Mouse (Mus musculus): ENCODE measurements around the gene Smoc2. TPM values are rescaled to one million over a fixed set of nuclear protein-coding genes. Genes with fewer than 3 reads are reported as not detected.
A peak's percentile ranks its signal among the peaks of the same experiment; 100 is the strongest.

The Smoc2 gene
- total RNA-seq (2021) (10 to 100 TPM; 36.5 to 55.4 TPM), polyA plus RNA-seq (2012; rRNA removed) (54.9 and 104 TPM in 2 replicates)
- long read RNA-seq, transcript Smoc2-201 (13 exons, 2,832 nt): major isoform, 121 of 140 reads
- long read RNA-seq, transcript Smoc2-204 (13 exons, 2,817 nt): minor isoform, 8 of 140 reads
- long read RNA-seq, partial matches to known transcripts: 7 of 140 reads
- long read RNA-seq, other reads (novel, unspliced or antisense): 4 of 140 reads

- no peaks in the 10 kb centered on the region for H3K79me2 ChIP-seq (replicated peaks; ENCODE audit: control insufficient read depth, insufficient read depth, low read length)
- peak; percentile 69 to 71 for DNase-seq
- TF ChIP-seq CTCF (IDR thresholded peaks at IDR 0.05) (no peak), EP300 (IDR thresholded peaks at IDR 0.05; ENCODE audit: insufficient read depth, low read depth, low read length) (no peak), POLR2A (IDR thresholded peaks at IDR 0.05; ENCODE audit: insufficient read depth, low read depth, low read length) (peak; percentile 75)
- no peaks in the 10 kb centered on the region for H3K36me3 ChIP-seq (ENCODE audit: control insufficient read depth, insufficient read depth, low read length)
- peak within 1 kb of the TSS; percentile 82 for H3K9ac ChIP-seq (ENCODE audit: low read depth, low read length)
- intact Hi-C loops (cut with DNase I): no loop called here
- H3K27me3 ChIP-seq (ENCODE audit: control insufficient read depth, insufficient read depth, low read length): no peaks in the 10 kb centered on the region; the same call in 1 of the 2 replicates
- H3K4me1 ChIP-seq (ENCODE audit: control insufficient read depth, insufficient read depth, low read length): no peaks in the 10 kb centered on the region
- H3K27ac ChIP-seq: peak within 1 kb of the TSS; percentile 24
- WGBS: 1% methylated on average over 61 of the region's 61 CpGs
- peak within 1 kb of the TSS; percentile 52 for H3K4me3 ChIP-seq
Measured at GRCm38 (mm10) chr17:14279177-14279965, at the start of gene Smoc2. TSS of gene Smoc2 (plus strand) at chr17:14279506.

- no peak for DNase-seq
- Histone ChIP-seq H3K79me2 (replicated peaks; ENCODE audit: control insufficient read depth, insufficient read depth, low read length) (no peaks in the 10 kb centered on the region), H3K36me3 (ENCODE audit: control insufficient read depth, insufficient read depth, low read length) (no peaks in the 10 kb centered on the region), H3K27me3 (ENCODE audit: control insufficient read depth, insufficient read depth, low read length) (0 out of 2 replicates have a peak, but pooled peaks cover 1% of the 10 kb centered on the region), H3K4me3 (no peak overlapping the region), H3K9ac (ENCODE audit: low read depth, low read length) (no peak overlapping the region), H3K4me1 (ENCODE audit: control insufficient read depth, insufficient read depth, low read length) (0 out of 2 replicates have a peak, but pooled peaks cover 1% of the 10 kb centered on the region), H3K27ac (no peak overlapping the region)
- WGBS: 18% methylated on average over 13 of the region's 13 CpGs
- intact Hi-C loops (cut with DNase I): loop anchor here (5.0 kb wide), 2 partner anchors 181 to 671 kb away; no protein-coding TSS in a partner anchor
- no peak for TF ChIP-seq EP300 (IDR thresholded peaks at IDR 0.05; ENCODE audit: insufficient read depth, low read depth, low read length)
- no peak for TF ChIP-seq CTCF (IDR thresholded peaks at IDR 0.05)
- no peak for TF ChIP-seq POLR2A (IDR thresholded peaks at IDR 0.05; ENCODE audit: insufficient read depth, low read depth, low read length)
Measured at GRCm38 (mm10) chr17:14230698-14231430, 48.4 kb upstream of the Smoc2 start.

DNA sequence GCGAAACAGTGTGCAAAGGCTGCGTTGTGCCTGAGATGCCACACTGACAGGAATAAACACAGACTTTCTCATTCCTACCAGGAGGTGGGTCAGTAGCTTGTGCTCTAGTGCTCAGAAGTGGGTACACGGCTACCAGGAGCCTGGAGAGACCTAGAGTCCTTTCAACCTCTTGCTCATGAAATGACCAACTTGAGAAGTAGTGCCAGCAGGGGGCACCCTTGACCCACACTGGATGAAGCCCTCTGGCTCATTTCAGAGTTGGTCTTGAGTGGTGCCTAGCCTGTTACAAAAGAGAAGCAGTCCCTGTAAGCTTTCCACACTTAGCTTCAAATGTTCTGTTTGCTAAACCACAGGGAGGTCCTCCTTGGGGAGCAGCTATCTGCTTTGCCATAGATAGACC is 46.7 kb upstream of the Smoc2 start:
- no peak overlapping the region for H3K9ac ChIP-seq (ENCODE audit: low read depth, low read length)
- intact Hi-C loops (cut with DNase I): loop anchor here (1.0 to 5.0 kb wide), 4 partner anchors 56 to 670 kb away; no protein-coding TSS in a partner anchor
- 0 out of 2 replicates have a peak, but pooled peaks cover 1% of the 10 kb centered on the region for H3K4me1 ChIP-seq (ENCODE audit: control insufficient read depth, insufficient read depth, low read length)
- H3K4me3 ChIP-seq: no peak overlapping the region
- 53% methylated on average over 3 of the region's 3 CpGs for WGBS
- H3K79me2 ChIP-seq (replicated peaks; ENCODE audit: control insufficient read depth, insufficient read depth, low read length): no peaks in the 10 kb centered on the region
- 0 out of 2 replicates have a peak, but pooled peaks cover 1% of the 10 kb centered on the region for H3K27me3 ChIP-seq (ENCODE audit: control insufficient read depth, insufficient read depth, low read length)
- DNase-seq: peak; percentile 72 to 81
- no peak overlapping the region for H3K27ac ChIP-seq
- TF ChIP-seq POLR2A (IDR thresholded peaks at IDR 0.05; ENCODE audit: insufficient read depth, low read depth, low read length) (no peak), EP300 (IDR thresholded peaks at IDR 0.05; ENCODE audit: insufficient read depth, low read depth, low read length) (peak; percentile 70; the same call in 1 of the 2 replicates), CTCF (IDR thresholded peaks at IDR 0.05) (peak; percentile 85)
- no peaks in the 10 kb centered on the region for H3K36me3 ChIP-seq (ENCODE audit: control insufficient read depth, insufficient read depth, low read length)

- Histone ChIP-seq H3K4me3 (no peak overlapping the region), H3K9ac (ENCODE audit: low read depth, low read length) (no peak overlapping the region), H3K27me3 (ENCODE audit: control insufficient read depth, insufficient read depth, low read length) (0 out of 2 replicates have a peak, but pooled peaks cover 1% of the 10 kb centered on the region), H3K4me1 (ENCODE audit: control insufficient read depth, insufficient read depth, low read length) (0 out of 2 replicates have a peak, but pooled peaks cover 1% of the 10 kb centered on the region), H3K36me3 (ENCODE audit: control insufficient read depth, insufficient read depth, low read length) (no peaks in the 10 kb centered on the region), H3K79me2 (replicated peaks; ENCODE audit: control insufficient read depth, insufficient read depth, low read length) (no peaks in the 10 kb centered on the region), H3K27ac (no peak overlapping the region)
- intact Hi-C loops (cut with DNase I): loop anchor here (2.0 to 5.0 kb wide), 3 partner anchors 55 to 669 kb away; no protein-coding TSS in a partner anchor
- no peak for DNase-seq
- TF ChIP-seq CTCF (IDR thresholded peaks at IDR 0.05) (0 out of 2 replicates have a peak, but pooled peaks have one; percentile 14), POLR2A (IDR thresholded peaks at IDR 0.05; ENCODE audit: insufficient read depth, low read depth, low read length) (no peak), EP300 (IDR thresholded peaks at IDR 0.05; ENCODE audit: insufficient read depth, low read depth, low read length) (no peak)
- 37% methylated on average over 4 of the region's 4 CpGs for WGBS
Measured at GRCm38 (mm10) chr17:14233658-14234057, 45.6 kb upstream of the Smoc2 start.

GRCm38 (mm10) chr17:14234774-14235389 is 44.4 kb upstream of the Smoc2 start:
- no peak for DNase-seq
- Histone ChIP-seq H3K27ac (no peak overlapping the region), H3K4me1 (ENCODE audit: control insufficient read depth, insufficient read depth, low read length) (0 out of 2 replicates have a peak, but pooled peaks cover 1% of the 10 kb centered on the region), H3K4me3 (no peak overlapping the region), H3K79me2 (replicated peaks; ENCODE audit: control insufficient read depth, insufficient read depth, low read length) (no peaks in the 10 kb centered on the region), H3K27me3 (ENCODE audit: control insufficient read depth, insufficient read depth, low read length) (no peaks in the 10 kb centered on the region), H3K36me3 (ENCODE audit: control insufficient read depth, insufficient read depth, low read length) (no peaks in the 10 kb centered on the region), H3K9ac (ENCODE audit: low read depth, low read length) (no peak overlapping the region)
- intact Hi-C loops (cut with DNase I): loop anchor here (5.0 kb wide), 2 partner anchors 177 to 667 kb away; no protein-coding TSS in a partner anchor
- WGBS: 70% methylated on average over 12 of the region's 12 CpGs
- TF ChIP-seq EP300 (IDR thresholded peaks at IDR 0.05; ENCODE audit: insufficient read depth, low read depth, low read length): no peak
- TF ChIP-seq POLR2A (IDR thresholded peaks at IDR 0.05; ENCODE audit: insufficient read depth, low read depth, low read length): no peak
- no peak for TF ChIP-seq CTCF (IDR thresholded peaks at IDR 0.05)
